Mouse (Mus musculus): Measurements from ENCODE around the gene Camkk1.

- TF ChIP-seq TBP (IDR thresholded peaks at IDR 0.05; ENCODE audit: low read depth, low read length) (no peak), CTCF (IDR thresholded peaks at IDR 0.05 in 2 of 3, conservative IDR thresholded peaks at IDR 0.05 in 1 of 3; ENCODE audit: control insufficient read depth in 1 of 3, insufficient read depth in 1 of 3, low read depth in 2 of 3, low read length in 3 of 3, poor library complexity in 1 of 3, severe bottlenecking in 1 of 3) (peak; percentile 32 to 75 (median 57)), USF1 (IDR thresholded peaks at IDR 0.05; ENCODE audit: low read depth, low read length) (no peak), USF2 (IDR thresholded peaks at IDR 0.05; ENCODE audit: borderline replicate concordance in 1 of 2, insufficient read depth in 1 of 2, low read depth in 1 of 2, low read length in 2 of 2) (no peak), KAT2A (conservative IDR thresholded peaks at IDR 0.05; ENCODE audit: low read depth, low read length) (no peak), JUND (IDR thresholded peaks at IDR 0.05; ENCODE audit: low read depth, low read length) (no peak), ZC3H11A (IDR thresholded peaks at IDR 0.05; ENCODE audit: low read depth, low read length) (peak; percentile 13; the same call in 1 of the 2 replicates), MAX (IDR thresholded peaks at IDR 0.05; ENCODE audit: low read length) (no peak), BHLHE40 (IDR thresholded peaks at IDR 0.05; ENCODE audit: borderline replicate concordance, low read depth, low read length) (no peak), MAFK (IDR thresholded peaks at IDR 0.05; ENCODE audit: borderline replicate concordance, low read depth, low read length) (no peak)
Observed at GRCm38 (mm10) chr11:73071839-73072238, 53.0 kb downstream of the Camkk1 start.
